Mouse (Mus musculus) ES-Bruce4 (cell line): ENCODE measurements around the gene Cct5. TPM values are rescaled to one million over a fixed set of nuclear protein-coding genes. Genes with fewer than 3 reads are reported as not detected.

ENCODE experiments used
- H3K27ac ChIP-seq: 2 replicates; pipeline ENCODE4 v1.5.1; 2012; ENCODE audit warnings: low read length, inconsistent platforms; ENCODE audit not compliant: insufficient read depth
- H3K27me3 ChIP-seq: 2 replicates; pipeline ENCODE4 v1.6.1; 2012; ENCODE audit warnings: mild to moderate bottlenecking, low read length, inconsistent platforms; ENCODE audit not compliant: control insufficient read depth, poor library complexity, insufficient read depth, severe bottlenecking
- H3K36me3 ChIP-seq: 2 replicates; pipeline ENCODE4 v1.6.1; 2012; ENCODE audit warnings: inconsistent platforms, mild to moderate bottlenecking, low read length, moderate library complexity; ENCODE audit not compliant: control insufficient read depth, poor library complexity, insufficient read depth, severe bottlenecking
- H3K4me1 ChIP-seq: one replicate; pipeline ENCODE4 v1.8.1; 2011; ENCODE audit warnings: low read length; ENCODE audit not compliant: control insufficient read depth, insufficient read depth
- H3K4me3 ChIP-seq: 2 replicates; pipeline ENCODE4 v1.5.1; 2011; ENCODE audit warnings: low read depth, mild to moderate bottlenecking, low read length
- H3K9ac ChIP-seq: 2 replicates; pipeline ENCODE4 v1.6.1; 2012; ENCODE audit warnings: low read depth, mild to moderate bottlenecking, inconsistent platforms; ENCODE audit not compliant: poor library complexity, severe bottlenecking
- H3K9me3 ChIP-seq: replicated peaks from 2 replicates; pipeline ENCODE4 v1.6.1; 2012; ENCODE audit warnings: mild to moderate bottlenecking, low read length, inconsistent platforms; ENCODE audit not compliant: control insufficient read depth, poor library complexity, insufficient read depth, severe bottlenecking
- CTCF ChIP-seq: IDR thresholded peaks from one replicate; pipeline ENCODE4 v1.8.1; 2011; ENCODE audit warnings: low read depth, low read length
- EP300 ChIP-seq: IDR thresholded peaks from 2 replicates; pipeline ENCODE4 v1.6.1; 2011; ENCODE audit warnings: low read depth, low read length; ENCODE audit not compliant: insufficient read depth
- POLR2A ChIP-seq: IDR thresholded peaks from one replicate; pipeline ENCODE4 v1.8.1; 2011; ENCODE audit warnings: low read length; ENCODE audit not compliant: insufficient read depth
- polyA plus RNA-seq: library from polyadenylated mRNA; stranded (reverse); fragments of >200 nt; gene quantifications from 2 replicates; pipeline ENCODE4 v1.2.4, GENCODE M21; 2011; ENCODE audit warnings: low read depth; ENCODE audit not compliant: missing spikeins, insufficient read depth, insufficient read length

Cct5 gene
- polyA plus RNA-seq, 1 experiment: 659 TPM

- no peak overlapping the region; the same call in 1 of the 2 replicates for H3K27ac ChIP-seq
- no peaks in the 10 kb centered on the region for H3K36me3 ChIP-seq
Measured at GRCm38 (mm10) chr15:31543246-31543645, 58.4 kb downstream of the Cct5 start.

DNA sequence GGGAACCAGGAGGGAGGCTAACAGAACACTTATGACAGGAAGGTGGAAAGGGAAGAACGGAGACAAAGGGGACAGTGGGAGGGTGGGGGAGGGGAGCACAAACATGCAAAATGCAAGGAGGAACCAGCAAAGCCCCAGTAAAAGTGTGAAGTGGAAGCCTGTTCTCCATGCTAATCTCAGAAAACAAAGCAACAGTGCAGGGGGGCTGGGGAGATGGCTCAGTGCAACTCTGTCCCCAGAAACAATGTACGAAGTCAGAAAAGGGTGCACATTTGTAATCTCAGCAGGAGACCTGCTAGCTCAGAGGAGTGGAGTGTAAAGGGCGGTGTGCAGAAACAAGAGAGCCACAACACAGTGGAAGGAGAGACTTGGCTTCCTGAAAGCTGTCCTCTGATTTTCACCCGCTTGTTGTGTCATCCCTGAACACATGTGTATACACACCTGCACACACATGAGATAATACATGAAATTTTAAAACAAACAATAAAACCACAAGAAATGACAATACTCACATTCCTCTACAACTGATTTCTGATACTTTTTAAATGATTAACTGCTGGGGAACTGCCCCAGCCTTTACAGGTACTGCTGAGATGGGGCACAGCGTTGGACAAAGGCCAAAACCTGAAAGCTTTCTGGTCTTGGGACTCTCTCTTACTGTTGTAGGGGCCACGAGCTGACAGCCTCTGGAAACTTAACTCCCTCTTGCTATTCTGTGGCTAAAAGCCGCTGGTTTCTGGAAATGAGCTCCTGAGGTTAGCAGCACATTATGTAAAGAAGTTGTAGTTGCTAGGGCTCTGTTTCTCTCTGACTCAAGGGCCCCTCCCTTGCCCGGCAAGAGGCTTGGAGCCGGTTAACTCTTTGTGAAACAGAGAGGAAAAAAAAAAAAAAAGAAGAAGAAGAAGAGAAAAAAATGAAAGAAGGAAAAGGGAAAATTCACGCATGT, 59.3 kb downstream of the Cct5 start:
- Histone ChIP-seq H3K4me3 (0 out of 2 replicates have a peak overlapping the region, but pooled peaks have one; percentile 18), H3K4me1 (no peaks in the 10 kb centered on the region), H3K9me3 (no peaks in the 10 kb centered on the region), H3K27ac (peak overlapping the region; percentile 93), H3K9ac (0 out of 2 replicates have a peak overlapping the region, but pooled peaks have one; percentile 14), H3K36me3 (no peaks in the 10 kb centered on the region), H3K27me3 (no peaks in the 10 kb centered on the region)
- TF ChIP-seq POLR2A (no peak), EP300 (peak; percentile 53; the same call in 1 of the 2 replicates)

More at GRCm38 (mm10) chr15:31543246-31543645, 58.4 kb downstream of the Cct5 start:
- Histone ChIP-seq H3K9ac (no peak overlapping the region), H3K4me3 (no peak overlapping the region), H3K9me3 (no peaks in the 10 kb centered on the region), H3K27me3 (no peaks in the 10 kb centered on the region), H3K4me1 (no peaks in the 10 kb centered on the region)
- TF ChIP-seq POLR2A (no peak), CTCF (no peak), EP300 (no peak)

Other genes starting within 250 kb of the Cct5 start
- 1.4 and 1.6 TPM in 2 replicates for gene Ankrd33b, start 234.1 kb downstream of the Cct5 start, polyA plus RNA-seq
- gene Ropn1l, start 148.1 kb downstream of the Cct5 start, polyA plus RNA-seq: 1.5 and 1.6 TPM in 2 replicates
- 54.0 and 58.9 TPM in 2 replicates for gene March6, start 70.8 kb downstream of the Cct5 start, polyA plus RNA-seq
- gene Cmbl, start 36.4 kb downstream of the Cct5 start, polyA plus RNA-seq: 1.3 TPM in 1 of 2 replicates, not detected in the other
- 6.5 and 7.8 TPM in 2 replicates for gene Fam173b, start within 50 bp of the Cct5 start, polyA plus RNA-seq